Mouse (Mus musculus) megakaryocyte, embryonic 14.5 days (primary cell): ENCODE results near the gene Atp2b2. TPM values are rescaled to one million over a fixed set of nuclear protein-coding genes. Genes with fewer than 3 reads are reported as not detected.

ENCODE experiments used
- H3K27me3 ChIP-seq: replicated peaks from 2 replicates; pipeline ENCODE3; 2012; ENCODE audit warnings: inconsistent platforms
- H3K36me3 ChIP-seq: replicated peaks from 2 replicates; pipeline ENCODE3; 2012; ENCODE audit warnings: low read length, inconsistent platforms, mixed read lengths
- H3K4me1 ChIP-seq: 2 replicates; pipeline ENCODE4 v1.6.1; 2012; ENCODE audit warnings: inconsistent platforms
- H3K4me3 ChIP-seq: replicated peaks from 2 replicates; pipeline ENCODE3; 2012; ENCODE audit warnings: moderate library complexity, mild to moderate bottlenecking, inconsistent platforms
- H3K9me3 ChIP-seq: 2 replicates; pipeline ENCODE4 v1.6.1; 2012; ENCODE audit warnings: inconsistent platforms
- FLI1 ChIP-seq: IDR thresholded peaks from 2 replicates; pipeline ENCODE4 v1.6.1; 2012; ENCODE audit warnings: low read length, inconsistent platforms, mixed read lengths
- GATA1 ChIP-seq: IDR thresholded peaks from 3 replicates; pipeline ENCODE4 v1.6.1; 2012; ENCODE audit warnings: mixed read lengths, low read length, inconsistent platforms, borderline replicate concordance
- polyA plus RNA-seq: library from polyadenylated mRNA; stranded (reverse); fragments of >175 nt; gene quantifications from 2 replicates; pipeline ENCODE4 v1.2.3, GENCODE M21; 2012; ENCODE audit warnings: low replicate concordance; ENCODE audit not compliant: insufficient read depth

Gene Atp2b2
- polyA plus RNA-seq, 1 experiment: not detected

GRCm38 (mm10) chr6:113958003-113958402 lies 84.4 kb downstream of the Atp2b2 start:
- Histone ChIP-seq H3K27me3 (peaks cover 3% of the 10 kb centered on the region), H3K4me1 (no peaks in the 10 kb centered on the region), H3K4me3 (no peak overlapping the region), H3K36me3 (no peaks in the 10 kb centered on the region), H3K9me3 (no peaks in the 10 kb centered on the region)
- no peak for TF ChIP-seq GATA1
- no peak for TF ChIP-seq FLI1

GRCm38 (mm10) chr6:113957232-113957940 lies 85.0 kb downstream of the Atp2b2 start:
- Histone ChIP-seq H3K36me3 (no peaks in the 10 kb centered on the region), H3K4me1 (no peaks in the 10 kb centered on the region), H3K4me3 (no peak overlapping the region), H3K27me3 (peaks cover 3% of the 10 kb centered on the region), H3K9me3 (no peaks in the 10 kb centered on the region)
- TF ChIP-seq GATA1 (no peak), FLI1 (no peak)

GRCm38 (mm10) chr6:113947515-113947914 lies 94.9 kb downstream of the Atp2b2 start:
- Histone ChIP-seq H3K36me3 (no peaks in the 10 kb centered on the region), H3K4me1 (no peaks in the 10 kb centered on the region), H3K9me3 (0 out of 2 replicates have a peak, but pooled peaks cover 3% of the 10 kb centered on the region), H3K4me3 (no peak overlapping the region), H3K27me3 (peaks cover 4% of the 10 kb centered on the region)
- TF ChIP-seq GATA1: no peak
- TF ChIP-seq FLI1: no peak

- Histone ChIP-seq H3K9me3 (no peaks in the 10 kb centered on the region), H3K27me3 (peaks cover 8% of the 10 kb centered on the region), H3K36me3 (no peaks in the 10 kb centered on the region), H3K4me1 (no peaks in the 10 kb centered on the region), H3K4me3 (no peak overlapping the region)
- TF ChIP-seq GATA1: no peak
- TF ChIP-seq FLI1: no peak
Observed at GRCm38 (mm10) chr6:113942355-113942754, 100.1 kb downstream of the Atp2b2 start.

- no peak for TF ChIP-seq FLI1
- TF ChIP-seq GATA1: no peak
- Histone ChIP-seq H3K4me3 (no peak overlapping the region), H3K4me1 (no peaks in the 10 kb centered on the region), H3K9me3 (no peaks in the 10 kb centered on the region), H3K36me3 (no peaks in the 10 kb centered on the region), H3K27me3 (peaks cover 9% of the 10 kb centered on the region)
Observed at GRCm38 (mm10) chr6:113941324-113941723, 101.1 kb downstream of the Atp2b2 start.

- peaks cover 9% of the 10 kb centered on the region for H3K27me3 ChIP-seq
- H3K4me3 ChIP-seq: no peak overlapping the region
- TF ChIP-seq FLI1: no peak
- TF ChIP-seq GATA1: no peak
- no peaks in the 10 kb centered on the region for H3K36me3 ChIP-seq
- H3K9me3 ChIP-seq: no peaks in the 10 kb centered on the region
- no peaks in the 10 kb centered on the region; the same call in 1 of the 2 replicates for H3K4me1 ChIP-seq
Observed at GRCm38 (mm10) chr6:113939442-113939841, 103.0 kb downstream of the Atp2b2 start.

- Histone ChIP-seq H3K36me3 (no peaks in the 10 kb centered on the region), H3K9me3 (no peaks in the 10 kb centered on the region), H3K27me3 (peaks cover 12% of the 10 kb centered on the region), H3K4me1 (no peaks in the 10 kb centered on the region; the same call in 1 of the 2 replicates), H3K4me3 (no peak overlapping the region)
- TF ChIP-seq GATA1: no peak
- TF ChIP-seq FLI1: no peak
Observed at GRCm38 (mm10) chr6:113936811-113937508, 105.5 kb downstream of the Atp2b2 start.

GRCm38 (mm10) chr6:113936111-113936510 lies 106.3 kb downstream of the Atp2b2 start:
- no peak overlapping the region for H3K4me3 ChIP-seq
- no peaks in the 10 kb centered on the region; the same call in 1 of the 2 replicates for H3K4me1 ChIP-seq
- no peak for TF ChIP-seq FLI1
- no peak for TF ChIP-seq GATA1
- no peaks in the 10 kb centered on the region for H3K9me3 ChIP-seq
- no peaks in the 10 kb centered on the region for H3K36me3 ChIP-seq
- H3K27me3 ChIP-seq: peaks cover 12% of the 10 kb centered on the region

GRCm38 (mm10) chr6:113934692-113935091 lies 107.7 kb downstream of the Atp2b2 start:
- Histone ChIP-seq H3K9me3 (no peaks in the 10 kb centered on the region), H3K27me3 (peaks cover 12% of the 10 kb centered on the region), H3K4me1 (no peaks in the 10 kb centered on the region; the same call in 1 of the 2 replicates), H3K36me3 (no peaks in the 10 kb centered on the region), H3K4me3 (no peak overlapping the region)
- TF ChIP-seq FLI1 (no peak), GATA1 (no peak)

GRCm38 (mm10) chr6:113933261-113934151 lies 108.9 kb downstream of the Atp2b2 start:
- peaks cover 12% of the 10 kb centered on the region for H3K27me3 ChIP-seq
- TF ChIP-seq FLI1 (no peak), GATA1 (no peak)

More at GRCm38 (mm10) chr6:113933261-113934151, 108.9 kb downstream of the Atp2b2 start:
- Histone ChIP-seq H3K36me3 (no peaks in the 10 kb centered on the region), H3K4me3 (no peak overlapping the region), H3K9me3 (no peaks in the 10 kb centered on the region), H3K4me1 (no peaks in the 10 kb centered on the region; the same call in 1 of the 2 replicates)
